Mouse (Mus musculus) R1 (cell line): ENCODE results near the gene Kcnma1.

Experiments
- DNase-seq: peaks from one replicate; pipeline ENCODE4 v3.0.0-alpha.2; 2018; ENCODE audit warnings: low read depth, low spot score

Gene Kcnma1

DNA sequence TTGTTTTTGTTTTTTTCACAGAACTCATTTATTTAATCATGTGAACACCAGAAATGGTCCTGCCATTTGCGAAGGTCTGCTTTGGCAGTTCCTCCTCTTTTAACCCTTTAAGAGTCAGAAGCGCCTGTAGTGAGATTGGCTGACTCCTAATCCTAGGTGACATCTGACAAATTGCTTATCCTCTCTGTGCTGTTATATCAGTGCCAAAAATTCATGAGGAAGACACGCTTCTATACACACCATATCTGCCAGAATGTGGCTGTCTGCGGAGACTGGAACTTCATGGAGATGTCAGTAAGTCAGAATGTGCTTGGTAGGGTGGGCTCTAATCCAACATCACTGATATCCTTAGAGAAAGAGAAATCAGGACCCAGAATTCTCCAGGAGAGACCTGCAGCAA lies 157.3 kb downstream of the Kcnma1 start:
- no peak for DNase-seq

DNA sequence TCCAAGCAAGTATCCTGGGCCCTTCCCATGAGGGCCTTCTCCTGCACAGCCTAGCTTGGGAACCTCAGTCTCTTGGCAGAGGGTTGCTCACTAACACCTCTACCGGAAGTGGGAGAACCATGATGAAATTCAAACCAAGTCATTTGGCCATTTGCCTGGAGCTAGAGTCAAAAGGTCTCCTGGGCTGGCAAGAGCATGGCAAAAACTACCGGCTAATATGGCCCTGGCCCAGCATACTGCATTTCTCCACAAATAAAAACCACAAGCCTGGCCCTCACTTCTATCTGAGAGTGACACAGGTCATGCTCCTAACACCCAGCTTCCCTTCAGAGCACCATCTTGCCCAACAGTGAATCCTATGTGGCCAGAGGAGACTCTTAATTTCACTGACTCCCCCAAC lies 159.3 kb downstream of the Kcnma1 start:
- no peak for DNase-seq

DNA sequence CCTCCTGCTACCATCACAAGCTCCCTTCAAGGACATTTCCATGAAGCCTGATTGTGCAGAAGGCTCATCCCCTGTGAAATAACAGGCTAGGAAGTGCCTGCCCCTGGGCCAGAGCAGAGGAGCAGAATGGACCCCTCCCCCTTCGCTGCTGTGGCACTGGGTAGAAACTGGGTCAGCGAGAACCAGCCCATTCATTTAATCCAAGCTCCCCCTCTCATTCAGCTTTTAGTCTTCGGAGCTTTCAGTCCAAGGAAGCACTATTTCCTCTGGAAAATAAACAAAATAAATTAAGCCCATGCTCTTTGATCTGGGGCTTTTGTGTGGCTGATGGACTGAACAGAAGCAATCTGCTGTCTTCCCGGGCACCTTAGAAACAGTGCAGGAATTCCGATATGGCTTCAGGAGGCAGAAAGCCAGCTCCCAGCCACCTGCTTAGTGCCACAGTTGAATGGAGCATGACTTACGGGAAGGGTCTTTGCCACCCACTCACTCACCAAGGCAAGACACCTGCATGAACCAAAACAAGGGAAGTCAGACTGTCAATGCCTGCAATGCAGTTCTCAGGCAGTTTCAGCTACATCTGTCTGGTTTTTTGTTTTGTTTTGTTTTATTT lies 165.7 kb downstream of the Kcnma1 start:
- no peak for DNase-seq

DNA sequence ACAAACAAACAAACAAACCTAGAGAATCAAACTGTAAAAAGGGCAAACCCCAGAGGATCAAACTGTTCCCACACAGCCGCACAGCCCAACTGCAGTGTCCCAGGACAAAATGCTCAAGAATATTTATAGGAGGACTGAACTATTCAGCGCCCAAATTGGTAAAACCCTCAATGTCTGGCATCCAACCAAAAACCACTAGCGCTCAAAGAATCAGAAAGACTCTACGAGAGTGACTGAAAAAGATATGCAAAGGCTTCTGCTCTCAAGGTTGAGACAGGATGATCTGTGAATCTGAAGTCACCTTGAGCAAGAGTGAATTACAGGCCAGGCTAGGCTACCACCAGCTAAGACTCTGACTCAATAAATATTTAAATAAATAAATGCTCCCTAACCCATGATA lies 167.6 kb downstream of the Kcnma1 start:
- DNase-seq: no peak

DNA sequence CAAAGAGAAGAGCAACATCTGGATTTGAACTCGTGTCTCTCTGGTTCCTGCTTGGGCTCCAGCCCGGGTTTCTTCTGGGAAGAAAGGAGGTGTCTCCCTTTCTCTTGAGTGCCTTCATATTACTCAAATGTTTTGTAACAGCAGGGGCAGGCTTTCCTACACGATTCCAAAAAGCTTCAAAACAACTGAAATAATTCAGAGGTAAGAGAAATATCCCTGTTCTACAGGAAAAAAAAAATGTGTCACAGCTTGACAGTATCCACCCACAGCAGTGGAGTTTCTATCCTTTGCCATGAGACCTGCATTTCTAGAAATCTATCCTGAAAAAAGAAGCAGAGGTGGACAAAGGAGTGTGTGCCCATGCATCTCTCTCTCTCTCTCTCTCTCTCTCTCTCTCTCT lies 172.3 kb downstream of the Kcnma1 start:
- no peak for DNase-seq

DNA sequence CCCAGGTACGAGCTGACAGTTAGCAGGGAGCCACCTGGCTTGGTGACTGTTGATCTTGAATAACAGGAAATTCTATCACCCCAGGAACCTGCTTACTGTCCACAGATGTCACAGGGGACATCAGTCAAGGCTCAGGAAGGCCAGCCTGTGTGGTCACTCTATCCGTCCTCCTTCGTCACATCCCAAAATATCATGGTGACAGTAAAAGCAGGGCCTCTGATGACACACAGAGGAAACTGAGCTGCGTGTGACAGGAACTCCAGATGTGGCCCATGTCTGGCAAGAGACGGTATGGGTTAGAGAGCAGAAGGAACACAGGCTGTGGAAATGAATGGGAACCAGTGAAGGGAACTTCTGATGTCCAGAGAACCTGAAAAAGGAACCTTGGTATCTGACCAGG lies 174.7 kb downstream of the Kcnma1 start:
- DNase-seq: no peak

DNA sequence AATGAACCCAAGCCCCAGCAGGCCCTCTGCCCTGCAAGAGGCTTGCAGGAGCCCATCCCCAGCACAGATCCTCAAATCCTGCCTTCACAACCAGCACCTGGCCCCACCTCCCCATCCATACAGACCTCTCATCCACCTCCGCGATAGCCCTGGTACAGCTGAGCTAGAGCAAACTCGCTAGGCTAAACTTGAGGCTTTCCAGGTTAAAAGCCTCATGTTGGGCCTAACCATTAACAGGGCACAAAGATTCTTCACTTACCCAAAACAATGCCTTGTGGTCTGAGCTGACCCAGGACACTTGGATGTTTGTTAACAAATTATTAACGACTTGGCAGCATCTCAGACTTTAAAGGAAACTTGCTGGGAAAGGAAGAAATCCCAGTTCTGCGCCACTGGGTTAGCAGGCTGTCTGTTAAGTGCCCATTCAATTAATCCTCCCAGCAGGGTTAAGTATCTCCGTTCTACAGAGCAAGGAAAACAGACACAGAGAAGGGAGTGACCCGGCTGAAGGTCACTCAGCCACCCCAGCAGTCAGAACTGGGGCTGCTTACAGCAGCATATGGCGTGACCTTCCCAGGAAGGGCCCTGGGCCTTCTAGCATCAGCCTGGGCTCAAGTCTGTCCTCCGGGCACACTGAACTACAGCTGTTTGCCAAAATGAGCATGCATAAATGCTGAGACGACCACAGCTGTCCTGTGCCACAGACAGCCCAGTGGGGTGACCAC lies 178.7 kb downstream of the Kcnma1 start:
- DNase-seq: peak; percentile 45

DNA sequence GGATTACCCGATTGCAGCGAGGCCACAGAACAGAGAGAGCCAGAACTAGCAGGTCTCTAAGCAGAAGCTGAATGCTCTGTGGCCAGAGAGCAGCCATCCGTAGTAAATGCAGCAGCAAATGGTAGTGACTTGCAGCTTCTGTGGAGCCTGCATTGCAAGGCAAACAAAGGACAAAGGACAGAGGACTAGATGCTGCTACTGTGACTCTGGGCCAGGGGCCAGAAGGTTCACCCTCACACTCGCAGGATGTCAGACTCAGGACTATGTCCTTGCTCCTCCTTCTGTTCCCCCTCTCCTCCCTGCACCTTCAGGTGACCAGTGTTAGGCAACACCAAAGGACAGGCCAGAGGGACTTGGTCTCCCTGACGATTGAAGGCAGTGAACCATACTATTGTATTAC lies 183.0 kb downstream of the Kcnma1 start:
- no peak for DNase-seq

DNA sequence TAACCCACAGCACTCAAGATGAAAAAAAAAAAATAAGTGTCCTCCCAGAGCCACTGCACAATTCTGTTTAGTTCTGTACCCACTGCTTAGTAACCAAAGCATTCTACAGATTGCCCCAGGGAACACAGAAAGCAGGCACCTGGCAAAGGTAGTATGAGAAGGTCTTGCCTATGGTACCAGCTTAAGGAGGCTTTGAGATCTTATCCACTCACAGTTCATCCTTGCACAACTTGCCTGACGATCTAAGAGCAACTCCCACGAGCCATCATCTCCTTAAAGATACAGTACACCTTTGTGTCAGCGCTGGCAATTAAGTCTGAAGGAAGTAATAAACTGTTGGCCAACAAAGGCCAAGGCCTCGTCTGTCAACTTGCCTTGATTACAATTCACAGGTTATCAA lies 184.0 kb downstream of the Kcnma1 start:
- DNase-seq: no peak

DNA sequence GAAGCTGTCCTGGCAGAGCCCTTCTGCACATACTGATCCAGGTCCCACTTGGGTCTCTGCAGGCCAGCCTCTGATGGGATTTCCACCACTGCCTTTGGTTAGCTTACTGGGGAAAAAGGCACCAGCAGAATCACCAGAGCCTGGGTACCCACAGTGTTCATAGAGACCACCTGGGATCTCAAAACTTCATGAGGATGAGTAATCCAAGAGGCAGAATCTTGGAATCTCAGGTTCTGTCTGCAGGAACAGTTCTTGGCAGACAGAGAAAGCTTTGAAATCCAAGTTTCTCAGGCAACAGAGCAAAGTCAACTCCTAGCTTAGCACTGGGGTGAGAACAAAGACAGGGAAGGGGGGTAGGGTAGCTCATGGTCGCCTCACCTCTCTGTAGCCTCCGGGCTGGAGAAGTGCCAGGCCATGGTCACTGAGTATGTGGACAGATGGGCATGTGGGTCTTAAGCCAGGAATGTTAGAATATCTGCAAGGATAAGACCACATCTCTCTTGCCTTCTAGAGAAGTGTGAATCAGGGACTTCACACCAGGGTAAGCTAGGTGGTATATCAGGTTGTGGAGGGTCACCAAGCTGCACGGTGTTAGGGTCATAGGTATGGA lies 185.5 kb downstream of the Kcnma1 start:
- no peak for DNase-seq

DNA sequence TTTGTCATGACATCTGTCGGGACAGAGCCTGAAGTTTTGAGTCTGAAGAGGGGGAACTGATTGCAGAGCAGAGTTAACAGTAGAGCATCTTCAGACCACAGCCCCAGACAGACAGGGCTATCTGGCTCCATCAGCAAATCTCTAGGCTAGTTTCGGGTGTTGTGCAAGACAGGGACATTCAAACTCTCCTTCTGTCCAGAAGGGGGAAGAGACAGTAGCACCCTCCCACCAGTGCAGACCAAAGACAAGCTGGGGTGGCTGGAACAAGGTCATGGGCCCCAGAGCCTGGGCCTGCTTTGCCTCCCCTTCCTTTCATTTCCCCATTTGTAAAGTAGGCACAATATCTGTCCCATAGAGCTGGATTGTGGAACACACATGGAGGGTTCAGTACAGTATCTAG lies 189.4 kb downstream of the Kcnma1 start:
- DNase-seq: no peak

DNA sequence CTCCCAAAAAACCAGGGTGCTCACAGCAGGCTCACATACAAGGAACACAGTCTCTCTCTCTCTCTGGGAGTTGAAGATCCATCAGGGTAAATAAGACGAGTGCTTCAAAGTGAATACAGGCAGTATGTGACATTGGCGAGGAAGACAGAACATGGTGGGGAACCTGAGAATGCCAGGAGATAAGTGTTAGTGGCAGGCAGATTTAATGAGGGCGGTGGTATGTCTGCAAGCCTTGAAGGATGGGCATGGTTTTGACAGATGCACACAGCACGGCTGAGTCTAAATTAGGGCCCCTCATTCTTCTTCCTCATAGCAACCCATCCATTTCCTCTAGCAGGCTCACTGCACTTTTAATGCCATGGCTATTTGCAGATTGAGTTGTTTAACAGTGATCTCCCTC lies 190.0 kb downstream of the Kcnma1 start:
- DNase-seq: no peak

DNA sequence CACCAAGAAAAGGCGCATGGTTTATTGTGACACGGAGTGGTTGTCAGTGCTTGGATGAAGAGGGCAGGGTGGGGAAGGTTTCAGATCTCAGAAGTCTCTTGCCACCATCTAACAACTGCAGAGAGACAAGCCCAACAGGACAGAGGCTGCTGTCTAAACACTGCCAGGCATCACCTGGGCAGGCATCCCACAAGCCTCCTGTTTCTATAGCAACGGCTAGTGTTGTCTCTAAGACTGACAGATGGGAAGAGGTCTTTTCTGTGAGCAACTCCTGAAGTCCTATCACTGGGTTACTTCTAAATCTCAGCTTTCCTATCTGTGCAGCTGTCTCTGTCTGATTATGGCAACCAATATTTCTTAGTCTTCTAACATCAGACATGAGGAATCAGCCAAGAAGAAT lies 196.7 kb downstream of the Kcnma1 start:
- no peak for DNase-seq

DNA sequence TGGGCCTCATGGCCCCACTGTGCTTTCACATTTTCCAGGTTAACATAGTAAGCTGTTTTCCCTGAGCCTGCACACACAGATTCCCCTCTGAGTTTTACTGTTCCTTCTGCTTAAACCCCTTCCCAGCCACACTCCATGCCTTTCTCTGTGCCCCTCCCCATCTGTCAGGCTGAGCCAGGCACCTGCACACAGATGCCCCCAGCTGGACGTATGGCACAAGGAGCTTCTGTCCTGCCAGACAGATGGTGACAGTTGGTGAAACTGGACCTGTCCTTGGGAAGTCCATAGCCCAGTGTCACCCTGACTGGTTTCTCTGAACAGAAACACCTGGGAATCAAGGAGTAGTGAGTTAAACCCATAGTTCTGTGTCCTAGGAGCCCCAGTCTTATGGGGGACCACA lies 204.2 kb downstream of the Kcnma1 start:
- no peak for DNase-seq

DNA sequence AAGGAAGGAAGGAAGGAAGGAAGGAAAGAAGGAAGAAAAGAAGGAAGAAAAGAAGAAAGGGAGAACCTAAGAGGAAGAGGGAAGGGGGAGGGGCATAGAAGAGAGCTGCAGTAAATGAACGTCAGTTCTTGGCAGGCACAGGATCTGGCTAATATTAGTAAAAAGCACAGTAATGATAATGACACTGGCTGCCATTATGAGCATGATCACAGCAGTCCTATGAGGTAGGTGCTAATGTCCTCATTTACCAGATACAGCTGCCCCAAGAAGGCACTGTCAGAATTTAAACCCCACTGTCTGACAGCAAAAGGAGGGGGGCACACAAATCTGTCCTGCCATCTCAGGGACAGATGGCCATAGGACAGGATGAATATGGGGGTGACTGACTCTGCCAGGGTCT lies 205.2 kb downstream of the Kcnma1 start:
- no peak for DNase-seq

DNA sequence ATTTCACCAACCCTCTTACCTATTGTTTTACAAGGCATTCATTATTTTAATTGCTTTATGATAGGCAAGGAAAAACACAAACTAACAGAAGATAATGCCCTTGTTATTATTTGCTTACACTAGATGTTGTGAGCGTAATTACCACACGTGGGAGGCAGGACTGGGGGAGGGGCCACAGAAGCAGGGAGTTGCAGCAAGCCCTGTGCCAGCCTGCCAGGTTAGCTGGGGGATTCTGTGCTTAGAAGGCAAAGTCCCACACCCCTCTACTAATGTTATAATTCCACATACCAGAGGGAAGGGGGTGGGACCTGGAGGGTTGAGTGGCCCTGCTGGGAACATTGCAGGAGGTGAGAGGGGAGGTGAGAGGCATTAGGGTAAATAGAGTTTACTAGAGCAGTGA lies 207.9 kb downstream of the Kcnma1 start:
- no peak for DNase-seq

DNA sequence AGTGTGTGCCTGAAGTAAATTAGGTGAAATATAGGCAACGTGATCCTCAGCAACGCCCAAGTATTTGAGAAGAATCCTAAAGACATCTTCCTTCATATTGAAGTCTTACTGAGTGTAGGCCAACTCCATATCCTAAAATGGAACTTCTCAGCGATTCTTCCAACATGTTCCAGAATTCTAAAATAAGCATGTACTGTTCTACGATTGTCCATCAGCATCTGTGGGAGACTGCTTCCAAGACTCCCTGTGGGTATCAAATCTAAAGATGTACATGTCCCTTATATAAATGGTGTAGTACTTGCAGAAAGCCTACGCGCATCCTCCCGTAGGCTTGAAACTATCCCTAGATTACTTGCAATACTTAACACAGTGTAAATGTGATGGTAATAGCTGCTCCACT lies 217.4 kb downstream of the Kcnma1 start:
- no peak for DNase-seq

DNA sequence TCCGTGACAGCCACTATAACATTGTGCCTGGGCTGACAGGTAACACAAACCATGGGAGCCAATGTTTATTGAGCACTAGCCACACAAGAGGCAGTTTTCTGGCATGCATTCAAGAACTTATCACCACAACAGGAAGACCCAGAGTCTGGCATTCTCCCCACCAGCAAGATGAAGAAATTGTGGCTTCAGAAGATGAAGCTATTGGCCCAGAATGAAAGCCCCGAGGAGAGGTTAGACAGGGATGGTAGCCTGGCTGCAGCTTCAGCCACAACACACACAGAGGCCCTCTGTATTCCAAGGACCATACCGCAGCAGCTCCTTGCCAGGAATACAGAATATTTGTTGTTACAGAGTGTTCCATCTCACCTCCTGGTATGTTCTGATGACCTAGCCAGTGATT lies 221.6 kb downstream of the Kcnma1 start:
- no peak for DNase-seq

DNA sequence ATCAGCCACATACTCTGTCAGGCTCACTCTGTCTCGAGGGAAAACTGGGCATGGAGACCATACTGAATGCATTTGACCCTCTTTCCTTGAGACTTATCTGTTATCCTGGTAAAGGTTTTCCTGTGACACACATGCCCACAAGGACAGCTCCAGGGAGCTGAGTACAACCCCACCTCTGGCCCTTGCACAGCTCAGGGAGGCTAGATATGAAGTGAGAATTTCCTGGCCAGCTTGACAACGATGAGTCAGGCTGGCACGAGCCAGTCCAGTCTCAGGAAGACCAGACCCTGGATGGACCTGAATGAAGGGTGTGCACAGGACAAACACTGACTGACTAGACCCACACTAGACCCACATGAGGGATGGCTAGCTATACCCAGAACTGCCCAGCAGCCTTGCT lies 222.2 kb downstream of the Kcnma1 start:
- no peak for DNase-seq

DNA sequence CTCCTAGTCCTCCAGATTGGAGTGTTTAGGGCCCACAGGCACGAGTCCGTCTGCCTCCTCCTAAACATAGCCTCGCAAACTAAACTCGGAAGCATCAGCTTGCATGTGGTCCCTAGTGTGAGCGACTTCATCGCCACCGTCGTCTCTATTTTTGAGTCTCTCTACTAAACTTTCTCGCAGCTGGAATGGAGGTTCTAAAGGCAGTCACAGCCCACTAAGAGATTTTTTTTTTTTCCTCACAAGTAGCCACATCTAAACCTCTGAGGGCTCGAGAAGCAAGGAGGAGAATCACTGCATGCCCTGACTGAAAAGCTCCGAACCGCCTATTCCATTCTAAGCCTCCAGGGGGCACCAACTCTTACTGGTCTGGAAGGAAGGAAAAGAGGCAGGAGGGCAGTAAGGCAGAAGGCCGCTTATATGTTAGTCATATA lies 223.0 kb downstream of the Kcnma1 start:
- DNase-seq: peak; percentile 52

DNA sequence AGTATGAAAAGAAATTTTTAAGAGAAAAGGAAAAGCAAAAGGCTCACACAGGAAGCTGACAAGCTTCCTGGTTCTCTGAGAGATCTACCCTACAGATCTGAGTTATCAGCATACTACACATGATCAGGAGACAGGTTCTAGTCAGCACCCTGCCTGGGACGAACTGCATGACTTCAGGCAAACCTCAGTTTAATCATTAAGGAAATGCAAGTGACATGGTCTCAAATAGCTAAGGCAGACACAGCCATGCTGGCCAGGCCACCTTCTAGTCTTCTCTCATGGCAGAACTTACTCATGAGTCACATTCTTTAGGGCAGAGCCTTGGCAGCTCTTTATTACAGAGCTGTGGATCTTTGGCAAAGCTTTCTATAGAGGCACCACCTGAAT lies 227.6 kb downstream of the Kcnma1 start:
- no peak for DNase-seq

DNA sequence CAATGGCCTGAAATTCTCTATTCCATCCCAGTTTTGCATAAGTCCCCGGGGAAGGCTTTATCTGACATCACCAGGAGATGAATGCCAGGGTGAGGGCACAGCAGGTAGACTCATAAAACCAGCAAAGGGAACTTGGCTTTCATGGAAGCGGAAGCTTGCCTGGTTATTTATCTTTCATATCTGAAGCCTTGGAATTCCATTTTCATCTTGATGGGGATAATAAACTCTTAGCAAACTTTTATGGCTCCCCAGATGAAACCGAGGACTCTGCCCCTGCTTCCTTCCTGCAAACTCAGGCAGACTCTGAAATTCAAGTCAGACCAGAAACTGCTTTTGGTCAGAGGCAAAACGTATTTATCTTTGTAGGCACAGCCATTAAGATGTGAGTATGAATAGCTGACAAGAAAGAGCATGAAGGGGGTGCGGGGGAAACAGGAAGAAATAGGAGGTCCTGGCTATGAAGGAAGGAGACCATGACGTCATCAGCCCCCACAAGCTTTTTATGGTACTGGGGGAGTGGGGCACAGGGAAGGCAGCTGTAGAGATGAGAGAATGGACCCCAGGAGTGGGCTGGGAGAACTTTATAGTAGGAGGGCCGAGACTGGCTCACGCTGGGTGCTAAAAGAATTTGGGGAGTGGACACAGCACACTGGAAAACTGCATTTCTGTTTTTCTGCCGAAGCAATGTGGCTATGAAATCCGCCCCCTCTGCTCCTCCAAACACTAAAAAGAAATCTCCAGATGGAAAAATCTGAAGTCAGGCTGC lies 228.2 kb downstream of the Kcnma1 start:
- no peak for DNase-seq
